Mouse (Mus musculus): Measurements from ENCODE around the gene Msh5. TPM values are rescaled to one million over a fixed set of nuclear protein-coding genes. Genes with fewer than 3 reads are reported as not detected.

Msh5 gene
- polyA plus RNA-seq, 1 experiment from 2014 or later = 3.2 TPM

DNA sequence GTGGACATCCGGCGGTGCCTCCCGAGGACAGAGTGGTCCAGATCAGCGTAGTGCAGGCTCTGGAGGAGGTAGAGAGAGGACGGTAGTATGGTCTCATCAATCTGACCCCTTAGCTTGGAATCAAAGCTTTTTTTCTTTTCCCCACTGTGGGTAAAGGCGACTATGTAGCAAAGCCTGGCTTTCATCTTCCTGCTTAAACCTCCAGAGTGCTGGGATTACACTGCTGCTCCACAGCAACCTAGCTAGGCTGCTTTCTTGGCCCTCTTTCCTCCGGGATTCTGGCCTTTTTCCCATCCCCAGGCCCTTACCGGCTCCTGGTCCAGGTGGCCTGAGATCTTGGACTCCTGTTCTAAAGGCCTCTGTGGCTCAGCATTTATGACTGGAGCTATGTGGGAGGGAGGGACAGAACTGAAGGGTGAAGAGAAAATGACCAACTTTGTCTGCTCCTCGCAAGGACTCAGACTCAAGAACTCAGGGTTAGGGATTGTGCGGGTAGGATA is 17.9 kb upstream of the Msh5 start:
- H3K27me3 ChIP-seq (ENCODE audit: control insufficient read depth, insufficient read depth, low read length) = peaks cover 14% of the 10 kb centered on the region
- H3K9ac ChIP-seq (replicated peaks; ENCODE audit: low read length) = no peak overlapping the region; the same call in 1 of the 2 replicates
- no peak overlapping the region; the same call in 1 of the 2 replicates for H3K4me2 ChIP-seq (ENCODE audit: low read depth, low read length)
- 29% methylated on average over 10 of the region's 10 CpGs for WGBS
- H3K36me3 ChIP-seq (replicated peaks; ENCODE audit: control insufficient read depth, insufficient read depth, low read depth, low read length) = peaks cover 9% of the 10 kb centered on the region
- DNase-seq (ENCODE audit: low spot score) (no peak), ATAC-seq (replicated peaks; ENCODE audit: insufficient number of reproducible peaks, low FRiP score, low TSS enrichment, low read depth) (no peak)
- peaks cover 13% of the 10 kb centered on the region for H3K4me1 ChIP-seq (ENCODE audit: control insufficient read depth, insufficient read depth, low read length)
- peak overlapping the region; percentile 27; the same call in 1 of the 2 replicates for H3K4me3 ChIP-seq (ENCODE audit: low read depth, low read length)
- no peaks in the 10 kb centered on the region for H3K9me3 ChIP-seq (replicated peaks; ENCODE audit: control insufficient read depth, low read length)
- H3K27ac ChIP-seq (replicated peaks; ENCODE audit: low read depth, low read length) = no peak overlapping the region

DNA sequence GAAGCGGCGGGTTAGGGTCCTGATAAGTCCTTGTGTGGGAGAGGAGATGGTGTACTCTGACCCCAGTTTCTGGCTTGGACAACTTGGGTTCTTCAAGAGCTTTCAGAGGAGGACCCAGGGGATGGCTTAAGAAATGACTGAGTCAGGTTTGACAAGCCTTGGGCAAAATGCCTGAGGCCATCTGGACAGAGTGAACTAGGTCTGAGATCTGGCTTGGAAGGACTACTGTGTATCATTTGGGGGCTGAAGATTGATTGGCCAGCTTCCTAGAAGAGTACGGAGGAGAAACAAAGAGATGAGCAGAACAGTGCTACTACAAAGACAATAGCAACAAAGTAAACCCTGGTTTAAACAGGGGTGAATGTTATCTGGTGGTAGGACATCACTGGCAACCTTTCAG is 16.9 kb upstream of the Msh5 start:
- Histone ChIP-seq H3K27me3 (ENCODE audit: control insufficient read depth, insufficient read depth, low read length) (peaks cover 14% of the 10 kb centered on the region), H3K27ac (replicated peaks; ENCODE audit: low read depth, low read length) (no peak overlapping the region), H3K4me2 (ENCODE audit: low read depth, low read length) (no peak overlapping the region), H3K9ac (replicated peaks; ENCODE audit: low read length) (no peak overlapping the region), H3K9me3 (replicated peaks; ENCODE audit: control insufficient read depth, low read length) (no peaks in the 10 kb centered on the region), H3K36me3 (replicated peaks; ENCODE audit: control insufficient read depth, insufficient read depth, low read depth, low read length) (peaks cover 9% of the 10 kb centered on the region), H3K4me1 (ENCODE audit: control insufficient read depth, insufficient read depth, low read length) (peaks cover 13% of the 10 kb centered on the region), H3K4me3 (ENCODE audit: low read depth, low read length) (no peak overlapping the region)
- ATAC-seq (replicated peaks; ENCODE audit: insufficient number of reproducible peaks, low FRiP score, low TSS enrichment, low read depth) (no peak), DNase-seq (ENCODE audit: low spot score) (no peak)
- WGBS = 93% methylated on average over 3 of the region's 3 CpGs

DNA sequence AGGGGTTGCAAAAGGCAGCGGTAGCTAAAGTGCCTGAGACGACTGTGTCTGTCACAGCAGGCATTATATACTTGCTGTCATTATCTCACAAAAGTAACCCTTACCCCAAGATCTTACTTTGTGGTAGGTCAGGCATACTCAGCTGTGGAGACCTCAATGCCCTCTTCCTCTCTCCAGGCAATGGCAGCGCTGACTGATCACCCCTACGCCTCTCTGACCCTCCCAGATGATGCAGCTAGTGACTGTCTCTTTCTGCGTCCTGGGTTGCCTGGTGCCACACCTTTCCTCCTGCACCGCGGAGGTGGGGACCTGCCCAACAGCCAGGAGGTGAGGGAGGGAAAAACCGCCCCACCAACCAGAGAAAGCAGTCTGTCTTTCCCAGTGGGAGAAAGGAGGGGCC is 14.8 kb upstream of the Msh5 start:
- Histone ChIP-seq H3K36me3 (replicated peaks; ENCODE audit: control insufficient read depth, insufficient read depth, low read depth, low read length) (peaks cover 9% of the 10 kb centered on the region), H3K4me2 (ENCODE audit: low read depth, low read length) (no peak overlapping the region; the same call in 1 of the 2 replicates), H3K4me3 (ENCODE audit: low read depth, low read length) (no peak overlapping the region), H3K27ac (replicated peaks; ENCODE audit: low read depth, low read length) (no peak overlapping the region), H3K9ac (replicated peaks; ENCODE audit: low read length) (no peak overlapping the region), H3K4me1 (ENCODE audit: control insufficient read depth, insufficient read depth, low read length) (peaks cover 16% of the 10 kb centered on the region), H3K9me3 (replicated peaks; ENCODE audit: control insufficient read depth, low read length) (no peaks in the 10 kb centered on the region), H3K27me3 (ENCODE audit: control insufficient read depth, insufficient read depth, low read length) (peaks cover 9% of the 10 kb centered on the region)
- 85% methylated on average over 8 of the region's 8 CpGs for WGBS
- ATAC-seq (replicated peaks; ENCODE audit: insufficient number of reproducible peaks, low FRiP score, low TSS enrichment, low read depth) = no peak
- DNase-seq (ENCODE audit: low spot score) = no peak

DNA sequence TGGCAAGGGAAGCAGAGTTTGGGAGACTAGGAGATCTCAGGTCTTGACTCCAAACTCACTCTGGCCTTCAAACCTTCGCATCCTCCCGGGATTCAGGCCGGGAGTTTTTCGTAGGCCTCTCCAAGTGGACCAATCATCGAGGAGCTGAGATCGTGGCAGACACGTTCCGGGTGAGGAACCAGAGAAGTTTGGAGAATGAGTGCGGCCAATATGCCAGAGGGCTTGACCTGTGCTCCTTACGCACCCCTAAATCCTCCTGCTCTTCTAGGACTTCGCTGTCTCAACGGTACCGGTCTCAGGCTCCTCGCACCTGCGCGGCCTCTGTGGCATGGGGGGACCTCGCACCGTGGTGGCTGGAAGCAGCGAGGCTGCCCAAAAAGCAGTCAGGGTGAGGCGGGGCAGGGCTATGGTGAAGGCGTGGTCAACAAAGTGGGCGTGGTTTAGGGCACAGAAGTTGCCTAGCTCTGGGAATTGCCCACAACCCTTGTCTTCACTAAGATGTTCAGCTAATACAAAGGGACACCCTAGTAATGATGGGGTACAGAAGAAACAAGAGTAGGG is 14.3 kb upstream of the Msh5 start:
- peak overlapping the region; percentile 84 for H3K4me2 ChIP-seq (ENCODE audit: low read depth, low read length)
- WGBS = 53% methylated on average over 22 of the region's 22 CpGs
- no peaks in the 10 kb centered on the region for H3K9me3 ChIP-seq (replicated peaks; ENCODE audit: control insufficient read depth, low read length)
- H3K4me3 ChIP-seq (ENCODE audit: low read depth, low read length) = peak overlapping the region; percentile 64
- no peak for ATAC-seq (replicated peaks; ENCODE audit: insufficient number of reproducible peaks, low FRiP score, low TSS enrichment, low read depth)
- DNase-seq (ENCODE audit: low spot score) = no peak
- peaks cover 16% of the 10 kb centered on the region for H3K4me1 ChIP-seq (ENCODE audit: control insufficient read depth, insufficient read depth, low read length)
- no peak overlapping the region for H3K27ac ChIP-seq (replicated peaks; ENCODE audit: low read depth, low read length)
- H3K27me3 ChIP-seq (ENCODE audit: control insufficient read depth, insufficient read depth, low read length) = peaks cover 6% of the 10 kb centered on the region
- peak overlapping the region; percentile 92; the same call in 1 of the 2 replicates for H3K9ac ChIP-seq (replicated peaks; ENCODE audit: low read length)
- H3K36me3 ChIP-seq (replicated peaks; ENCODE audit: control insufficient read depth, insufficient read depth, low read depth, low read length) = peaks cover 9% of the 10 kb centered on the region

DNA sequence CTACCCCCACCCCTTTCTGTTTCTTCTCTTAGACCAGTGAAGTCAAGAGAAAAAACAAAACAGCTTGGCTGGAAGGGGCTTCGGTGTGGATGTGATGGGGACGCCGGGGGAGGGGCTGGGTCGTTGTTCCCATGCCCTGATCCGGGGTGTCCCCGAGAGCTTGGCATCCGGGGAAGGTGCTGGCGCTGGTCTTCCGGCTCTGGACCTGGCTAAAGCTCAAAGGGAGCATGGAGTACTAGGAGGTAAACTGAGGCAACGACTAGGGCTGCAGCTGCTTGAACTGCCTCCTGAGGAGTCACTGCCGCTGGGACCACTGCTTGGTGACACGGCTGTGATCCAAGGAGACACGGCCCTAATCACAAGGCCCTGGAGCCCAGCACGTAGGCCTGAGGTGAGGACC is 13.5 kb upstream of the Msh5 start:
- Histone ChIP-seq H3K9ac (replicated peaks; ENCODE audit: low read length) (peak overlapping the region; percentile 92), H3K27ac (replicated peaks; ENCODE audit: low read depth, low read length) (no peak overlapping the region), H3K4me2 (ENCODE audit: low read depth, low read length) (peak overlapping the region; percentile 84), H3K4me3 (ENCODE audit: low read depth, low read length) (peak overlapping the region; percentile 64), H3K4me1 (ENCODE audit: control insufficient read depth, insufficient read depth, low read length) (peaks cover 12% of the 10 kb centered on the region), H3K36me3 (replicated peaks; ENCODE audit: control insufficient read depth, insufficient read depth, low read depth, low read length) (peaks cover 9% of the 10 kb centered on the region), H3K9me3 (replicated peaks; ENCODE audit: control insufficient read depth, low read length) (no peaks in the 10 kb centered on the region), H3K27me3 (ENCODE audit: control insufficient read depth, insufficient read depth, low read length) (no peaks in the 10 kb centered on the region; the same call in 1 of the 2 replicates)
- WGBS = 24% methylated on average over 14 of the region's 14 CpGs
- ATAC-seq (replicated peaks; ENCODE audit: insufficient number of reproducible peaks, low FRiP score, low TSS enrichment, low read depth) (no peak), DNase-seq (ENCODE audit: low spot score) (no peak)

DNA sequence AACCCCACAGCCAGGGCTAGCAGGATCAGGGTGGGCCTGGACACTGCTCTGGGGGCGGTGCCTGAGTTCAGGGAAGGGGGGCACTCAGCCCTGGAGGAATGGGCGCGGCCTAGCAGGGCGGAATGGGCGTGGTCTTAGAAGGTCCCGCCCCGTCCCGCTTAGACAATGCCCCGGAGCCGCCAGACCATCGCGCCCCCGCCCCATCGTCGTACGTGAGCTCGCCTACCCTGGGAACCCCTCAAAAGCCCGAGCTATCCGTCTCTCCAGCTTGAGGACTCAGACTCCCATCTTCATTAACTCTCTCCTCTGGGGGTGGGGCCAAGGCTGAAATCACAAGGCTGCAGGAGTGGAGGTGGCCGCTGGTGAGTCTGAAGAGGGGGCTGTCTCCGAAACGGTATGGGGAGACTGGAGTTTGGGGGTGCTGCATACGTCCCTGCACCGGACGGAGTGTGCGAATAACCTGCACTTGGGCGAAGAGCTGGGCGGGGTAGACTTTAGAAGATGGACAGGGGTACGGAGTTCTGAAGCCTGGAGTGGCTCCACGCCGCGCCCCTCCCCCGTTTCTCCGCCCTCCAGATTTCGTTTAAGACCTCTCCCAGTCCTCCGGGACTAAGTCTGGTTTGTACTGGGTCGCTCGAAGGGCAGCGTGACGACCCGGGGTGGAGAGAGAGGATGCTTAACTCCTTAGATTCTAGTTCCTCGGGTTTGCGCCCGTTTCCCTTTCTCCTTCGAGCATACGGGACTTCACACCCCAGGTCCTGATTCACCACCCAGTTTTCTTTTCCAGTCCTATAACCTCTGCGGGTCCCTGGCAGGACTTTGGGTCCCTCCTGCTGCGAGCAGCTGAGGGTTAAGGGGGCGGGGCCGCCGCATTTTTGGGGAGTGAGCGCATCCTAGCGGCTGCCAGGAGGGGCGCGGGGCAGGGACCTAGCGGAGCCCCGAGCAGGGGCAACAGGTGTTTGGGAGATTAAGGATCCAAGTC is 12.7 kb upstream of the Msh5 start, which contains the start of gene Ddah2:
TSS of gene Ddah2 (plus strand) at position 125 of the 982 bp plus-strand sequence.
- H3K9me3 ChIP-seq (replicated peaks; ENCODE audit: control insufficient read depth, low read length) = no peaks in the 10 kb centered on the region
- peak; percentile 89 for ATAC-seq (replicated peaks; ENCODE audit: insufficient number of reproducible peaks, low FRiP score, low TSS enrichment, low read depth)
- DNase-seq (ENCODE audit: low spot score) = peak; percentile 98
- peak within 1 kb of the TSS; percentile 64 for H3K4me3 ChIP-seq (ENCODE audit: low read depth, low read length)
- peaks cover 12% of the 10 kb centered on the region for H3K4me1 ChIP-seq (ENCODE audit: control insufficient read depth, insufficient read depth, low read length)
- peak within 1 kb of the TSS; percentile 92 for H3K9ac ChIP-seq (replicated peaks; ENCODE audit: low read length)
- peak within 1 kb of the TSS; percentile 71 for H3K27ac ChIP-seq (replicated peaks; ENCODE audit: low read depth, low read length)
- WGBS = under 1% methylated on average over 56 of the region's 57 CpGs
- peaks cover 15% of the 10 kb centered on the region for H3K36me3 ChIP-seq (replicated peaks; ENCODE audit: control insufficient read depth, insufficient read depth, low read depth, low read length)
- H3K27me3 ChIP-seq (ENCODE audit: control insufficient read depth, insufficient read depth, low read length) = no peaks in the 10 kb centered on the region
- H3K4me2 ChIP-seq (ENCODE audit: low read depth, low read length) = peak within 1 kb of the TSS; percentile 84

DNA sequence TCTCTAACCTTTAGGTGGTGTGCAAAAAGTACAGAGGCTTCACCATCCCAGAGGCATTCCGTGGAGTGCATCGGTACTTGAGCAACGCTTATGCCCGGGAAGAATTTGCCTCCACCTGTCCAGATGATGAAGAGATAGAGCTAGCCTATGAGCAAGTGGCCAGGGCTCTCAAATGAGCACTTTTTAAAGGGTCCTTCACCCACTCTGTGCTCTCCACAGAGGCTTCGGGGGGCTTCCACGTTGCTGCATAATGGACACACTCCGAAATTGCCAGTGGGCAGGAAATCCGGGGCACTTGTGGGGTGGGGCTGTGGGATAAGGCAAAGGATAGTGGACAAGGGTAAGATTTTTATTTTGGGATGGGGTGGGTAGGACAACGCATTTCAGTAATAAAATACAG is 11.8 kb upstream of the Msh5 start:
- no peak for DNase-seq (ENCODE audit: low spot score)

More for the DNA sequence above, 11.8 kb upstream of the Msh5 start:
- Histone ChIP-seq H3K27me3 (ENCODE audit: control insufficient read depth, insufficient read depth, low read length) (no peaks in the 10 kb centered on the region), H3K27ac (replicated peaks; ENCODE audit: low read depth, low read length) (no peak overlapping the region), H3K9ac (replicated peaks; ENCODE audit: low read length) (peak overlapping the region; percentile 9; the same call in 1 of the 2 replicates), H3K9me3 (replicated peaks; ENCODE audit: control insufficient read depth, low read length) (no peaks in the 10 kb centered on the region), H3K36me3 (replicated peaks; ENCODE audit: control insufficient read depth, insufficient read depth, low read depth, low read length) (peaks cover 17% of the 10 kb centered on the region), H3K4me2 (ENCODE audit: low read depth, low read length) (no peak overlapping the region; the same call in 1 of the 2 replicates), H3K4me3 (ENCODE audit: low read depth, low read length) (0 out of 2 replicates have a peak overlapping the region, but pooled peaks have one; percentile 5), H3K4me1 (ENCODE audit: control insufficient read depth, insufficient read depth, low read length) (peaks cover 12% of the 10 kb centered on the region)
- no peak for ATAC-seq (replicated peaks; ENCODE audit: insufficient number of reproducible peaks, low FRiP score, low TSS enrichment, low read depth)
- 63% methylated on average over 9 of the region's 9 CpGs for WGBS
